Mouse (Mus musculus) spleen, adult 2 months (tissue): ENCODE results near the gene Acvr1. TPM values are rescaled to one million over a fixed set of nuclear protein-coding genes. Genes with fewer than 3 reads are reported as not detected.

Experiments
- DNase-seq, 2 experiments: peaks; one replicate each; pipeline versions ENCODE4 v3.0.0 to v3.0.0-alpha.2; 2012 to 2021; ENCODE audit warnings: low spot score in 2 of 2, low read depth in 1 of 2
- H3K27ac ChIP-seq: fragments of 200-500 bp; 2 replicates; pipeline ENCODE4 v1.5.1; 2012; ENCODE audit warnings: low read length, inconsistent platforms; ENCODE audit not compliant: insufficient read depth
- H3K27me3 ChIP-seq: fragments of 200-500 bp; 2 replicates; pipeline ENCODE4 v1.6.1; 2012; ENCODE audit warnings: mild to moderate bottlenecking, moderate library complexity, low read length, inconsistent platforms; ENCODE audit not compliant: control insufficient read depth, insufficient read depth
- H3K36me3 ChIP-seq: fragments of 200-500 bp; 2 replicates; pipeline ENCODE4 v1.6.1; 2012; ENCODE audit warnings: mild to moderate bottlenecking, low read length, inconsistent platforms; ENCODE audit not compliant: control insufficient read depth, insufficient read depth
- H3K4me1 ChIP-seq: fragments of 200-500 bp; 2 replicates; pipeline ENCODE4 v1.6.1; 2011; ENCODE audit warnings: inconsistent platforms; ENCODE audit not compliant: control insufficient read depth, insufficient read depth, insufficient read length
- H3K4me3 ChIP-seq: fragments of 200-500 bp; 2 replicates; pipeline ENCODE4 v1.5.1; 2011; ENCODE audit warnings: mild to moderate bottlenecking, inconsistent platforms; ENCODE audit not compliant: insufficient read depth, insufficient read length; ENCODE audit errors: extremely low read depth
- CTCF ChIP-seq: fragments of 200-500 bp; IDR thresholded peaks from 2 replicates; pipeline ENCODE4 v1.5.1; 2011; ENCODE audit warnings: mild to moderate bottlenecking, inconsistent platforms; ENCODE audit not compliant: insufficient read depth, insufficient read length, insufficient replicate concordance; ENCODE audit errors: extremely low read depth
- POLR2A ChIP-seq: fragments of 200-500 bp; IDR thresholded peaks from 2 replicates; pipeline ENCODE4 v1.6.1; 2011; ENCODE audit warnings: low read depth, low read length, inconsistent platforms
- WGBS: fragments of 180-500 bp; shearing (Covaris S2); methylation state at CpG from one replicate; pipeline ENCODE4 v1.1.7; 2018; 5-methylcytosine and 5-hydroxymethylcytosine counted together
- polyA plus RNA-seq: library from polyadenylated mRNA; depleted of rRNA; stranded (reverse); fragments of >200 nt; gene quantifications from 2 replicates; pipeline ENCODE4 v1.2.3, GENCODE M21; 2012

Gene Acvr1
- polyA plus RNA-seq, 1 experiment: 1.8 TPM

- H3K27me3 ChIP-seq: no peaks in the 10 kb centered on the region
- 91% methylated on average over 8 of the region's 8 CpGs for whole genome bisulfite sequencing
- peaks cover 3% of the 10 kb centered on the region; the same call in 1 of the 2 replicates for H3K4me1 ChIP-seq
- no peaks in the 10 kb centered on the region for H3K36me3 ChIP-seq
- TF ChIP-seq POLR2A: no peak
- H3K4me3 ChIP-seq: no peak overlapping the region
- no peak overlapping the region for H3K27ac ChIP-seq
- no peak for DNase-seq
Measured at GRCm38 (mm10) chr2:58419571-58419970, 147.4 kb downstream of the Acvr1 start.

- Histone ChIP-seq H3K4me1 (peaks cover 1% of the 10 kb centered on the region; the same call in 1 of the 2 replicates), H3K4me3 (no peak overlapping the region), H3K36me3 (no peaks in the 10 kb centered on the region), H3K27ac (no peak overlapping the region), H3K27me3 (no peaks in the 10 kb centered on the region)
- WGBS: 36% methylated on average over 1 of the region's 1 CpGs
- TF ChIP-seq CTCF (no peak), POLR2A (no peak)
- DNase-seq: no peak
Measured at GRCm38 (mm10) chr2:58418109-58418508, 148.8 kb downstream of the Acvr1 start.

GRCm38 (mm10) chr2:58417684-58418083 lies 149.3 kb downstream of the Acvr1 start:
- no peak for DNase-seq
- no peaks in the 10 kb centered on the region for H3K4me1 ChIP-seq
- TF ChIP-seq CTCF (no peak), POLR2A (no peak)
- H3K4me3 ChIP-seq: no peak overlapping the region
- H3K36me3 ChIP-seq: no peaks in the 10 kb centered on the region
- H3K27ac ChIP-seq: no peak overlapping the region
- WGBS: 90% methylated on average over 9 of the region's 9 CpGs
- H3K27me3 ChIP-seq: no peaks in the 10 kb centered on the region

- Histone ChIP-seq H3K27ac (no peak overlapping the region), H3K27me3 (no peaks in the 10 kb centered on the region), H3K36me3 (no peaks in the 10 kb centered on the region), H3K4me1 (no peaks in the 10 kb centered on the region), H3K4me3 (no peak overlapping the region)
- DNase-seq: no peak
- TF ChIP-seq POLR2A: no peak
- TF ChIP-seq CTCF: no peak
Measured at GRCm38 (mm10) chr2:58415037-58415436, 151.9 kb downstream of the Acvr1 start.

GRCm38 (mm10) chr2:58408926-58409634 lies 157.9 kb downstream of the Acvr1 start:
- 85% methylated on average over 5 of the region's 5 CpGs for WGBS
- Histone ChIP-seq H3K4me3 (no peak overlapping the region), H3K27me3 (no peaks in the 10 kb centered on the region), H3K36me3 (no peaks in the 10 kb centered on the region), H3K27ac (no peak overlapping the region), H3K4me1 (no peaks in the 10 kb centered on the region)
- no peak for TF ChIP-seq CTCF
- no peak for TF ChIP-seq POLR2A
- no peak for DNase-seq

GRCm38 (mm10) chr2:58403481-58403880 lies 163.5 kb downstream of the Acvr1 start:
- H3K36me3 ChIP-seq: no peaks in the 10 kb centered on the region
- no peaks in the 10 kb centered on the region for H3K4me1 ChIP-seq
- WGBS: 88% methylated on average over 2 of the region's 2 CpGs
- H3K4me3 ChIP-seq: no peak overlapping the region
- no peaks in the 10 kb centered on the region for H3K27me3 ChIP-seq
- DNase-seq: no peak
- H3K27ac ChIP-seq: no peak overlapping the region
- TF ChIP-seq POLR2A (no peak), CTCF (no peak)

- no peaks in the 10 kb centered on the region for H3K4me1 ChIP-seq
- no peak for DNase-seq
- no peak overlapping the region for H3K4me3 ChIP-seq
- WGBS: 82% methylated on average over 7 of the region's 7 CpGs
- H3K27me3 ChIP-seq: no peaks in the 10 kb centered on the region
- TF ChIP-seq CTCF (no peak), POLR2A (no peak)
- H3K36me3 ChIP-seq: no peaks in the 10 kb centered on the region
- no peak overlapping the region for H3K27ac ChIP-seq
Measured at GRCm38 (mm10) chr2:58388601-58389000, 178.4 kb downstream of the Acvr1 start.
